ENCODE assay signal across 7 mouse cellular contexts in the genomic region with DNA sequence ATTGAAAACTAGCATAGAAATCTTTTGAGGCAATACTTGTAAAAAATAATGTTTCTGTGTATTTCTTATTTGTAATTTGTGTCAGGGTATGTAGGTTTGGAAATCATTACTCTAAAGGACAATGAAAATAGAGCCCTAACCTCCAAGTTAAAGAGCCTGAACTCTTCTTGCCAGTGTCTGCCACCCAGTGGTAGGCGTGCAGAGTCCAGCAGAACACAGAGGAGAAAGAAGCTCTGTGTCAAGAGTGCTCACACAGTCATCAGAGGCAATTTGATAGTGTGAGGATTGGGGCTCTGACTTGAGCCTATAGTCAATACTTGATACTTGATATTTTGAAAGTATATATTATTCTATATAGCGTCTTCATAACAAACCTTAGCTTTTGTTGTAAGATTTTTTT. TPM values are rescaled to one million over a fixed set of nuclear protein-coding genes. Genes with fewer than 3 reads are reported as not detected.
A peak's percentile ranks its signal among the peaks of the same experiment; 100 is the strongest.
DNase-seq lines count a peak whose midpoint lies in the region; TF ChIP-seq lines count a peak whose summit lies in the region.

No protein-coding gene starts in this region.

- no peaks in the 10 kb centered on the region for H3K27me3 ChIP-seq in E14TG2a.4 (ENCODE audit: insufficient read depth, low read length)

- peaks cover 10% of the 10 kb centered on the region for H3K36me3 ChIP-seq in E14TG2a.4 (ENCODE audit: insufficient read depth, low read length)

- TF ChIP-seq CTCF in E14TG2a.4 (conservative IDR thresholded peaks at IDR 0.05; ENCODE audit: low read length): peak; percentile 27; the same call in 1 of the 2 replicates
- TF ChIP-seq CTCF in cortical plate, adult 2 months (IDR thresholded peaks at IDR 0.05; ENCODE audit: extremely low read depth, insufficient read depth, low read length): peak; percentile 73

- no peak for TF ChIP-seq POLR2A in cortical plate, adult 2 months (IDR thresholded peaks at IDR 0.05; ENCODE audit: extremely low read depth, insufficient read depth, low read length)

- no peak overlapping the region for H3K27ac ChIP-seq in cortical plate, adult 2 months (ENCODE audit: insufficient read depth, low read length)

- H3K4me3 ChIP-seq in E14TG2a.4 (replicated peaks; ENCODE audit: low read length): no peak overlapping the region
- no peak overlapping the region for H3K4me3 ChIP-seq in cortical plate, adult 2 months (ENCODE audit: insufficient read depth, low read length)

- H3K9me3 ChIP-seq in E14TG2a.4 (ENCODE audit: low read length): no peaks in the 10 kb centered on the region

- peak; percentile 66 for DNase-seq in ZHBTc4 (ENCODE audit: low read depth, low spot score)
- peak; percentile 32 to 58 for DNase-seq in heart, adult 9 months (ENCODE audit: low spot score in 2 of 2)
- DNase-seq in kidney, adult 9 months: peak; percentile 78
- peak; percentile 76 for DNase-seq in lung, postnatal 10 days
- peak; percentile 64 for DNase-seq in retina, postnatal 1 day

- peaks cover 30% of the 10 kb centered on the region for H3K4me1 ChIP-seq in E14TG2a.4 (replicated peaks; ENCODE audit: low read depth, low read length)
- peaks cover 4% of the 10 kb centered on the region for H3K4me1 ChIP-seq in cortical plate, adult 2 months (ENCODE audit: control insufficient read depth, insufficient read depth, low read length)

RNA-seq across cellular contexts. Expression of a gene that starts 20.3 kb away (rescaled TPM):
- 122 and 123 TPM in 2 replicates for polyA plus RNA-seq in cortical plate, adult 2 months (2012; rRNA removed)
